Comparison of ENCODE assay signal across 20 mouse cellular contexts in the genomic region with DNA sequence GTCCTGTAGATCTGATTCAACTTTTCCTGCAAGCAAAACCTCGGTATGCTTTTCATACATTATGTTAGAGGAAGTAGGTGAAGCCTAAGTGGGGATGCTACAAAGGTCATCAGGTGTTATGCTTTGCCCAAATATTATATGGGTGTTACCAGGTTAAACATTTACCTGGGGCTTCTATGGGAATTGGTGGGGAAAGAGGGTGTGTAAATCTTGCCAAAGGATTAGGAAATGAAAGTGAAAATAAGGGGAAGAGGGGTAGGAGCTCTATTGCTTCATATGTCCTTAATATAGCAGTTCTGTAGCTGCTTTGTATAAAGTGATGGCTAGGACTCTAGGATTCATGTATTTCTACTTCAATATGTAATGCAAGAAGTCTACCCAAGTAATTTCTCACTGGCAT.
DNase-seq lines count a peak whose midpoint lies in the region; ATAC-seq and TF ChIP-seq lines count a peak whose summit lies in the region.
"Had no signal": no experiment of that assay in that cellular context is flagged by ENCODE, and none has a peak within 500 bp of the region (broad histone marks: within the 10 kb centered on the region; RNA-seq: fewer than 3 reads in every experiment).

No protein-coding gene starts in this region.

- no peaks in the 10 kb centered on the region for H3K9me3 ChIP-seq in liver, postnatal 0 days (ENCODE audit: low read length)
- no peaks in the 10 kb centered on the region for H3K9me3 ChIP-seq in liver, embryonic 11.5 days (ENCODE audit: control insufficient read depth, low read length)
- no peaks in the 10 kb centered on the region for H3K9me3 ChIP-seq in intestine, embryonic 16.5 days (ENCODE audit: control insufficient read depth, low read length)
- H3K9me3 ChIP-seq in forebrain, postnatal 0 days (ENCODE audit: low read length): no peaks in the 10 kb centered on the region
- H3K9me3 ChIP-seq: embryonic facial prominence, embryonic 15.5 days; forebrain, embryonic 10.5 days; heart, embryonic 13.5 days; hindbrain, embryonic 15.5 days had no signal

- H3K4me1 ChIP-seq in liver, postnatal 0 days (ENCODE audit: insufficient read depth): no peaks in the 10 kb centered on the region
- H3K4me1 ChIP-seq in liver, embryonic 11.5 days (replicated peaks; ENCODE audit: control insufficient read depth, insufficient read depth, low read length): no peaks in the 10 kb centered on the region
- H3K4me1 ChIP-seq in intestine, embryonic 16.5 days (ENCODE audit: control insufficient read depth, insufficient read depth, low read length): no peaks in the 10 kb centered on the region
- no peaks in the 10 kb centered on the region for H3K4me1 ChIP-seq in forebrain, postnatal 0 days (ENCODE audit: insufficient read depth)
- H3K4me1 ChIP-seq: embryonic facial prominence, embryonic 15.5 days; forebrain, embryonic 10.5 days; heart, embryonic 13.5 days; hindbrain, embryonic 15.5 days had no signal

- H3K27ac ChIP-seq in liver, postnatal 0 days (ENCODE audit: low read depth): no peak overlapping the region
- H3K27ac ChIP-seq in liver, embryonic 11.5 days (ENCODE audit: low read depth, low read length): no peak overlapping the region
- H3K27ac ChIP-seq in intestine, embryonic 16.5 days (ENCODE audit: low read length): no peak overlapping the region
- H3K27ac ChIP-seq in forebrain, postnatal 0 days (ENCODE audit: low read depth, low read length): no peak overlapping the region
- H3K27ac ChIP-seq: embryonic facial prominence, embryonic 15.5 days; forebrain, embryonic 10.5 days; heart, embryonic 13.5 days; hindbrain, embryonic 15.5 days had no signal

- H3K4me3 ChIP-seq in liver, postnatal 0 days (ENCODE audit: low read depth, low read length): no peak overlapping the region
- H3K4me3 ChIP-seq in liver, embryonic 11.5 days (ENCODE audit: low read depth, low read length): no peak overlapping the region
- no peak overlapping the region for H3K4me3 ChIP-seq in intestine, embryonic 16.5 days (ENCODE audit: low read length)
- H3K4me3 ChIP-seq in forebrain, postnatal 0 days (ENCODE audit: low read depth, low read length): no peak overlapping the region
- H3K4me3 ChIP-seq: embryonic facial prominence, embryonic 15.5 days; erythroblast, embryonic 14.5 days; forebrain, embryonic 10.5 days; heart, embryonic 13.5 days; hindbrain, embryonic 15.5 days had no signal

- DNase-seq in liver, postnatal 0 days: no peak
- no peak for DNase-seq in liver, embryonic 11.5 days (ENCODE audit: low spot score)
- DNase-seq in lung, postnatal 25 days (ENCODE audit: low spot score): no peak
- no peak for DNase-seq in forebrain, postnatal 0 days
- DNase-seq: adrenal gland, adult 2 months; adrenal gland, postnatal 25 days; cerebellum, adult 18-20 months; cerebellum, adult 9-11 months; embryo, embryonic 11 days; gastrocnemius, postnatal 25 days; heart, adult 11 months; heart, postnatal 36 days had no signal

- no peak for TF ChIP-seq CTCF in liver, postnatal 0 days (IDR thresholded peaks at IDR 0.05; ENCODE audit: low read depth)
- TF ChIP-seq CTCF in forebrain, postnatal 0 days (IDR thresholded peaks at IDR 0.05; ENCODE audit: low read depth): no peak

- peak; percentile 54; the same call in 1 of the 2 replicates for ATAC-seq in liver, postnatal 0 days
- no peak for ATAC-seq in liver, embryonic 11.5 days (replicated peaks; ENCODE audit: low FRiP score)
- ATAC-seq in intestine, embryonic 16.5 days: peak; percentile 90
- peak; percentile 77 for ATAC-seq in megakaryocyte progenitor cell, adult 5-6 weeks (replicated peaks; ENCODE audit: poor library complexity)
- ATAC-seq in forebrain, postnatal 0 days: no peak
- ATAC-seq: forebrain, embryonic 14.5 days had no signal

- 50% methylated on average over 1 of the region's 1 CpGs for WGBS in liver, postnatal 0 days (ENCODE audit: insufficient replicate concordance)
- 57% methylated on average over 1 of the region's 1 CpGs for WGBS in liver, embryonic 11.5 days
- 48% methylated on average over 1 of the region's 1 CpGs for WGBS in intestine, embryonic 16.5 days
- WGBS in forebrain, postnatal 0 days: 87% methylated on average over 1 of the region's 1 CpGs

- no peaks in the 10 kb centered on the region for H3K36me3 ChIP-seq in liver, postnatal 0 days (replicated peaks; ENCODE audit: insufficient read depth, low read length)
- no peaks in the 10 kb centered on the region for H3K36me3 ChIP-seq in liver, embryonic 11.5 days (ENCODE audit: control insufficient read depth, insufficient read depth, low read length)
- H3K36me3 ChIP-seq in intestine, embryonic 16.5 days (ENCODE audit: control insufficient read depth, insufficient read depth, low read length): no peaks in the 10 kb centered on the region
- no peaks in the 10 kb centered on the region for H3K36me3 ChIP-seq in forebrain, postnatal 0 days (ENCODE audit: insufficient read depth)
- H3K36me3 ChIP-seq: embryonic facial prominence, embryonic 15.5 days; forebrain, embryonic 10.5 days; heart, embryonic 13.5 days; hindbrain, embryonic 15.5 days had no signal

- no peak overlapping the region for H3K9ac ChIP-seq in liver, postnatal 0 days (replicated peaks)
- H3K9ac ChIP-seq in liver, embryonic 11.5 days (ENCODE audit: low read depth, low read length): no peak overlapping the region
- H3K9ac ChIP-seq in intestine, embryonic 16.5 days (ENCODE audit: low read depth, low read length): no peak overlapping the region
- no peak overlapping the region for H3K9ac ChIP-seq in forebrain, postnatal 0 days
- H3K9ac ChIP-seq: embryonic facial prominence, embryonic 15.5 days; heart, embryonic 13.5 days; hindbrain, embryonic 15.5 days had no signal

- H3K27me3 ChIP-seq in liver, postnatal 0 days (ENCODE audit: insufficient read depth, low read length): no peaks in the 10 kb centered on the region
- no peaks in the 10 kb centered on the region for H3K27me3 ChIP-seq in liver, embryonic 11.5 days (replicated peaks; ENCODE audit: control insufficient read depth, insufficient read depth, low read length)
- no peaks in the 10 kb centered on the region for H3K27me3 ChIP-seq in intestine, embryonic 16.5 days (replicated peaks; ENCODE audit: control insufficient read depth, insufficient read depth, low read length)
- no peaks in the 10 kb centered on the region for H3K27me3 ChIP-seq in forebrain, postnatal 0 days (ENCODE audit: insufficient read depth, low read length)
- H3K27me3 ChIP-seq: embryonic facial prominence, embryonic 15.5 days; heart, embryonic 13.5 days; hindbrain, embryonic 15.5 days had no signal

- H3K4me2 ChIP-seq in liver, postnatal 0 days (ENCODE audit: low read depth, low read length): no peak overlapping the region
- H3K4me2 ChIP-seq in liver, embryonic 11.5 days: no peak overlapping the region
- no peak overlapping the region for H3K4me2 ChIP-seq in intestine, embryonic 16.5 days (ENCODE audit: low read depth, low read length)
- H3K4me2 ChIP-seq in forebrain, postnatal 0 days (ENCODE audit: low read depth): no peak overlapping the region
- H3K4me2 ChIP-seq: embryonic facial prominence, embryonic 15.5 days; heart, embryonic 13.5 days; hindbrain, embryonic 15.5 days had no signal

- no peak for TF ChIP-seq EP300 in liver, postnatal 0 days (IDR thresholded peaks at IDR 0.05; ENCODE audit: low read depth)

Comparison
In these comparisons a context has a peak if more than half of its experiments do, and no peak if none do; other contexts are left out.
1. ATAC-seq: peak in liver, postnatal 0 days (single experiment), intestine, embryonic 16.5 days (single experiment) and megakaryocyte progenitor cell, adult 5-6 weeks (single experiment); none in liver, embryonic 11.5 days (single experiment) and forebrain, postnatal 0 days (single experiment).